Mouse (Mus musculus) limb, embryonic 11.5 days (tissue): Measurements from ENCODE around the gene Lama1. TPM values are rescaled to one million over a fixed set of nuclear protein-coding genes. Genes with fewer than 3 reads are reported as not detected.

Experiments used
- ATAC-seq: fragments of 200-750 bp; cut with Nextera tagmentation; 2 replicates; pipeline ENCODE4 v1.8.0; 2017; ENCODE audit warnings: low read depth; ENCODE audit not compliant: insufficient number of reproducible peaks, low FRiP score, low TSS enrichment
- DNase-seq: peaks from one replicate; pipeline ENCODE4 v3.0.0-alpha.2; 2015; ENCODE audit warnings: low spot score
- H3K27ac ChIP-seq: fragments of 300-500 bp; sonication (generic); replicated peaks from 2 replicates; pipeline ENCODE4 v1.5.1; 2014; ENCODE audit warnings: low read depth, mild to moderate bottlenecking, low read length
- H3K27me3 ChIP-seq: fragments of 300-500 bp; sonication (generic); 2 replicates; pipeline ENCODE4 v1.6.1; 2014; ENCODE audit warnings: mild to moderate bottlenecking, low read length, mixed read lengths; ENCODE audit not compliant: control insufficient read depth, insufficient read depth
- H3K36me3 ChIP-seq: fragments of 300-500 bp; sonication (generic); 2 replicates; pipeline ENCODE4 v1.6.1; 2014; ENCODE audit warnings: mild to moderate bottlenecking, low read length, moderate library complexity, mixed read lengths; ENCODE audit not compliant: control insufficient read depth, insufficient read depth
- H3K4me1 ChIP-seq: fragments of 300-500 bp; sonication (generic); 2 replicates; pipeline ENCODE4 v1.6.1; 2014; ENCODE audit warnings: low read length, mixed read lengths; ENCODE audit not compliant: control insufficient read depth, insufficient read depth
- H3K4me2 ChIP-seq: fragments of 300-500 bp; sonication (generic); 2 replicates; pipeline ENCODE4 v1.6.1; 2014; ENCODE audit warnings: low read depth, mild to moderate bottlenecking, moderate library complexity; ENCODE audit not compliant: severe bottlenecking
- H3K4me3 ChIP-seq: fragments of 300-500 bp; sonication (generic); 2 replicates; pipeline ENCODE4 v1.5.1; 2014; ENCODE audit warnings: low read depth, low read length
- H3K9ac ChIP-seq: fragments of 300-500 bp; sonication (generic); 2 replicates; pipeline ENCODE4 v1.6.1; 2014; ENCODE audit warnings: mild to moderate bottlenecking, low read length
- H3K9me3 ChIP-seq: fragments of 300-500 bp; sonication (generic); 2 replicates; pipeline ENCODE4 v1.6.1; 2016; ENCODE audit warnings: low read length; ENCODE audit not compliant: control insufficient read depth
- WGBS: fragments of 180-500 bp; shearing (Covaris S2); extraction: QIAGEN DNeasy Blood & Tissue Kit; methylation state at CpG from one replicate; pipeline ENCODE4 v1.1.7; 2014; 5-methylcytosine and 5-hydroxymethylcytosine counted together
- polyA plus RNA-seq: library from polyadenylated mRNA; unstranded; fragments of >200 nt; fragmentation: Nextera tagmentation; extraction: Ambion mirVana; gene quantifications from 2 replicates; pipeline ENCODE4 v1.2.1, GENCODE M21; 2014

Lama1 gene
- polyA plus RNA-seq, 1 experiment from 2014 or later, result 4.9 TPM

- WGBS, result 85% methylated on average over 6 of the region's 6 CpGs
- no peak for ATAC-seq
- DNase-seq, result no peak
- Histone ChIP-seq H3K27me3 (no peaks in the 10 kb centered on the region), H3K27ac (no peak overlapping the region), H3K9ac (no peak overlapping the region), H3K4me3 (no peak overlapping the region), H3K4me1 (peaks cover 3% of the 10 kb centered on the region; the same call in 1 of the 2 replicates), H3K4me2 (no peak overlapping the region), H3K36me3 (no peaks in the 10 kb centered on the region), H3K9me3 (no peaks in the 10 kb centered on the region)
Observed at GRCm38 (mm10) chr17:67687505-67687904, 9.6 kb upstream of the Lama1 start.

GRCm38 (mm10) chr17:67690689-67691088 lies 6.4 kb upstream of the Lama1 start:
- Histone ChIP-seq H3K9ac (no peak overlapping the region), H3K36me3 (no peaks in the 10 kb centered on the region), H3K9me3 (no peaks in the 10 kb centered on the region), H3K27me3 (no peaks in the 10 kb centered on the region), H3K4me2 (no peak overlapping the region), H3K27ac (no peak overlapping the region), H3K4me1 (peaks cover 3% of the 10 kb centered on the region; the same call in 1 of the 2 replicates), H3K4me3 (no peak overlapping the region)
- 61% methylated on average over 4 of the region's 4 CpGs for WGBS
- ATAC-seq (no peak), DNase-seq (no peak)

- no peak overlapping the region for H3K4me3 ChIP-seq
- no peak overlapping the region for H3K4me2 ChIP-seq
- 47% methylated on average over 2 of the region's 2 CpGs for WGBS
- no peak for DNase-seq
- no peaks in the 10 kb centered on the region for H3K9me3 ChIP-seq
- no peak overlapping the region for H3K27ac ChIP-seq
- no peaks in the 10 kb centered on the region for H3K36me3 ChIP-seq
- peaks cover 3% of the 10 kb centered on the region; the same call in 1 of the 2 replicates for H3K4me1 ChIP-seq
- no peaks in the 10 kb centered on the region for H3K27me3 ChIP-seq
- ATAC-seq, result no peak
- H3K9ac ChIP-seq, result no peak overlapping the region
Observed at GRCm38 (mm10) chr17:67692651-67693050, 4.4 kb upstream of the Lama1 start.

- H3K4me1 ChIP-seq, result peaks cover 11% of the 10 kb centered on the region
- DNase-seq (no peak), ATAC-seq (no peak)
- WGBS, result 71% methylated on average over 3 of the region's 3 CpGs
- H3K27ac ChIP-seq, result no peak overlapping the region
- H3K27me3 ChIP-seq, result peaks cover 2% of the 10 kb centered on the region; the same call in 1 of the 2 replicates
- H3K9me3 ChIP-seq, result no peaks in the 10 kb centered on the region
- H3K9ac ChIP-seq, result no peak overlapping the region
- H3K4me2 ChIP-seq, result no peak overlapping the region
- H3K36me3 ChIP-seq, result no peaks in the 10 kb centered on the region
- H3K4me3 ChIP-seq, result no peak overlapping the region
Observed at GRCm38 (mm10) chr17:67693861-67694260, 3.2 kb upstream of the Lama1 start.

GRCm38 (mm10) chr17:67697461-67697891 lies 417 bp downstream of the Lama1 start:
- peak; percentile 53; the same call in 1 of the 2 replicates for ATAC-seq
- Histone ChIP-seq H3K4me3 (peak overlapping the region; percentile 72), H3K36me3 (no peaks in the 10 kb centered on the region), H3K27ac (no peak overlapping the region), H3K9me3 (no peaks in the 10 kb centered on the region), H3K27me3 (peaks cover 5% of the 10 kb centered on the region; the same call in 1 of the 2 replicates), H3K4me2 (peak overlapping the region; percentile 96), H3K9ac (peak overlapping the region; percentile 69), H3K4me1 (peaks cover 12% of the 10 kb centered on the region)
- WGBS, result under 1% methylated on average over 23 of the region's 32 CpGs
- DNase-seq, result peak; percentile 64

GRCm38 (mm10) chr17:67698301-67698700 lies 1.2 kb downstream of the Lama1 start:
- Histone ChIP-seq H3K4me3 (peak overlapping the region; percentile 72), H3K27me3 (peaks cover 5% of the 10 kb centered on the region; the same call in 1 of the 2 replicates), H3K4me1 (peaks cover 12% of the 10 kb centered on the region), H3K36me3 (no peaks in the 10 kb centered on the region), H3K9ac (no peak overlapping the region), H3K9me3 (no peaks in the 10 kb centered on the region), H3K27ac (no peak overlapping the region), H3K4me2 (peak overlapping the region; percentile 96)
- 3% methylated on average over 13 of the region's 13 CpGs for WGBS
- no peak for ATAC-seq
- peak; percentile 50 for DNase-seq

- no peak for DNase-seq
- no peaks in the 10 kb centered on the region for H3K36me3 ChIP-seq
- no peak overlapping the region for H3K9ac ChIP-seq
- H3K4me1 ChIP-seq, result peaks cover 12% of the 10 kb centered on the region
- 45% methylated on average over 8 of the region's 9 CpGs for WGBS
- peaks cover 5% of the 10 kb centered on the region; the same call in 1 of the 2 replicates for H3K27me3 ChIP-seq
- H3K4me2 ChIP-seq, result no peak overlapping the region
- no peaks in the 10 kb centered on the region for H3K9me3 ChIP-seq
- no peak overlapping the region for H3K27ac ChIP-seq
- ATAC-seq, result no peak
- no peak overlapping the region for H3K4me3 ChIP-seq
Observed at GRCm38 (mm10) chr17:67701761-67702160, 4.7 kb downstream of the Lama1 start.

- peaks cover 12% of the 10 kb centered on the region for H3K4me1 ChIP-seq
- no peaks in the 10 kb centered on the region for H3K9me3 ChIP-seq
- no peaks in the 10 kb centered on the region for H3K36me3 ChIP-seq
- H3K4me2 ChIP-seq, result no peak overlapping the region
- no peak for ATAC-seq
- no peak for DNase-seq
- WGBS, result 27% methylated on average over 3 of the region's 3 CpGs
- peaks cover 4% of the 10 kb centered on the region; the same call in 1 of the 2 replicates for H3K27me3 ChIP-seq
- H3K4me3 ChIP-seq, result no peak overlapping the region
- no peak overlapping the region for H3K27ac ChIP-seq
- no peak overlapping the region for H3K9ac ChIP-seq
Observed at GRCm38 (mm10) chr17:67702941-67703340, 5.9 kb downstream of the Lama1 start.
